Mouse (Mus musculus): ENCODE measurements around the gene Nans.

DNA sequence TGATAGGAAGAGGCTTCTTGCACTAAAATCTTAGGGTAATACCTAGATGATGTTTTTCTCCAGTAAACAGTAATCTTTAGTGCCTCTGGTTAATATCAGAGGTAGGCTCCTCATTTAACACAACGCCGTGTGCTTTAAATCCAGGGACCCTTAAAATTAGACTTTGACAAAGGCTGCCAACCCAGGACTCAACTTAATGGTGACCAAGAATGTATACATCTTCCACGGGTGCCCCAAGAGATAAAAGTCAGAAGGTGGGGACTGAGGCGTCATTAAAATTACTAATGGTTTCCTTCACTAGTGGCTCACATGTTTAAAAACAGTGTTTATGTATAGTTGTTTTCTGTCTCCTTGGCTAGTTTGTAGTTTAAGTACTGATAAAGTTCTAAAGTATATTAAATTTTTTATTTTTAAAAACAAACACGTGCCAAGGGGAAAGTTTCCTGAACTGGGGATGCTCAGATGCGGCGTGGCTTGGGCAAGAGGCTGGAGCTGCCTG lies 39.0 kb upstream of the Nans start:
- TF ChIP-seq ZC3H11A (IDR thresholded peaks at IDR 0.05; ENCODE audit: borderline replicate concordance, low read depth, low read length) (no peak), CHD2 (IDR thresholded peaks at IDR 0.05; ENCODE audit: low read depth, low read length) (no peak), MAFK (IDR thresholded peaks at IDR 0.05; ENCODE audit: insufficient read depth, low read depth, low read length) (no peak), HCFC1 (IDR thresholded peaks at IDR 0.05; ENCODE audit: borderline replicate concordance, insufficient read depth, low read length) (no peak), ZNF384 (IDR thresholded peaks at IDR 0.05; ENCODE audit: low read depth, low read length) (no peak)

Measured in ES-E14 (cell line).